Mouse (Mus musculus) liver, adult 2 months (tissue): ENCODE measurements around the gene Aff3. TPM values are rescaled to one million over a fixed set of nuclear protein-coding genes. Genes with fewer than 3 reads are reported as not detected.

ENCODE experiments used
- DNase-seq: peaks from one replicate; pipeline ENCODE4 v3.0.0-alpha.2; 2011; ENCODE audit warnings: low read depth, low spot score; ENCODE audit errors: extremely low read depth
- H3K27ac ChIP-seq: fragments of 200-500 bp; replicated peaks from 2 replicates; pipeline ENCODE4 v1.5.1; 2012; ENCODE audit warnings: low read depth, mild to moderate bottlenecking, control low read depth, inconsistent platforms, low read length; ENCODE audit not compliant: insufficient read depth
- H3K27me3 ChIP-seq: fragments of 200-500 bp; 2 replicates; pipeline ENCODE4 v1.6.1; 2012; ENCODE audit warnings: mild to moderate bottlenecking, moderate library complexity, low read length, inconsistent platforms; ENCODE audit not compliant: control insufficient read depth, insufficient read depth
- H3K36me3 ChIP-seq: fragments of 200-500 bp; 2 replicates; pipeline ENCODE4 v1.6.1; 2012; ENCODE audit warnings: low read length, inconsistent platforms; ENCODE audit not compliant: control insufficient read depth, insufficient read depth
- H3K4me1 ChIP-seq: fragments of 200-500 bp; 2 replicates; pipeline ENCODE4 v1.6.1; 2011; ENCODE audit warnings: low read length; ENCODE audit not compliant: control insufficient read depth, insufficient read depth
- H3K4me3 ChIP-seq: fragments of 200-500 bp; 2 replicates; pipeline ENCODE4 v1.5.1; 2011; ENCODE audit warnings: low read depth, mild to moderate bottlenecking, control low read depth, low read length, moderate library complexity; ENCODE audit not compliant: insufficient read depth
- H3K79me2 ChIP-seq: fragments of 200-500 bp; 2 replicates; pipeline ENCODE4 v1.6.1; 2012; ENCODE audit warnings: inconsistent platforms, mild to moderate bottlenecking, low read length, moderate library complexity; ENCODE audit not compliant: control insufficient read depth, insufficient read depth
- H3K9ac ChIP-seq: fragments of 200-500 bp; 2 replicates; pipeline ENCODE4 v1.6.1; 2012; ENCODE audit warnings: low read depth, mild to moderate bottlenecking, control low read depth, inconsistent platforms, low read length
- CTCF ChIP-seq: fragments of 200-500 bp; IDR thresholded peaks from 2 replicates; pipeline ENCODE4 v1.5.1; 2011; ENCODE audit warnings: low read depth, low read length, control low read depth
- POLR2A ChIP-seq: fragments of 200-500 bp; IDR thresholded peaks from 2 replicates; pipeline ENCODE4 v1.6.1; 2011; ENCODE audit warnings: low read length, control low read depth; ENCODE audit not compliant: insufficient read depth; ENCODE audit errors: extremely low read depth
- WGBS: fragments of 180-500 bp; shearing (Covaris S2); methylation state at CpG from one replicate; pipeline ENCODE4 v1.1.7; 2018; 5-methylcytosine and 5-hydroxymethylcytosine counted together
- polyA plus RNA-seq: library from polyadenylated mRNA; depleted of rRNA; stranded (reverse); fragments of >200 nt; gene quantifications from 2 replicates; pipeline ENCODE4 v1.2.3, GENCODE M21; 2012
- total RNA-seq: library from RNA; depleted of rRNA; stranded (reverse); fragments of >200 nt; gene quantifications from 2 replicates; pipeline ENCODE4 v1.2.3, GENCODE M21; 2014

Gene Aff3
- total and polyA plus RNA-seq, 2 experiments = 0.18 to 0.28 TPM

- Histone ChIP-seq H3K27me3 (peaks cover 10% of the 10 kb centered on the region; the same call in 1 of the 2 replicates), H3K27ac (no peak overlapping the region), H3K79me2 (no peaks in the 10 kb centered on the region), H3K4me1 (no peaks in the 10 kb centered on the region), H3K4me3 (no peak overlapping the region), H3K36me3 (no peaks in the 10 kb centered on the region), H3K9ac (no peak overlapping the region)
- DNase-seq = no peak
- WGBS = 85% methylated on average over 16 of the region's 16 CpGs
- TF ChIP-seq CTCF = no peak
- no peak for TF ChIP-seq POLR2A
These were observed 32.1 kb downstream of the Aff3 start for GRCm38 (mm10) chr1:38632461-38633180.

GRCm38 (mm10) chr1:38631501-38632279, 33.1 kb downstream of the Aff3 start:
- Histone ChIP-seq H3K27me3 (peaks cover 16% of the 10 kb centered on the region), H3K79me2 (no peaks in the 10 kb centered on the region), H3K9ac (no peak overlapping the region), H3K4me3 (no peak overlapping the region), H3K36me3 (no peaks in the 10 kb centered on the region), H3K27ac (no peak overlapping the region), H3K4me1 (no peaks in the 10 kb centered on the region)
- TF ChIP-seq CTCF (no peak), POLR2A (no peak)
- WGBS = 36% methylated on average over 7 of the region's 7 CpGs
- no peak for DNase-seq

- TF ChIP-seq CTCF (no peak), POLR2A (no peak)
- WGBS = 25% methylated on average over 11 of the region's 11 CpGs
- no peaks in the 10 kb centered on the region for H3K36me3 ChIP-seq
- no peaks in the 10 kb centered on the region for H3K79me2 ChIP-seq
- H3K27ac ChIP-seq = no peak overlapping the region
- no peaks in the 10 kb centered on the region for H3K4me1 ChIP-seq
- H3K27me3 ChIP-seq = peaks cover 21% of the 10 kb centered on the region
- no peak overlapping the region for H3K4me3 ChIP-seq
- H3K9ac ChIP-seq = no peak overlapping the region
- DNase-seq = no peak
These were observed 35.7 kb downstream of the Aff3 start for GRCm38 (mm10) chr1:38628901-38629585.

- no peaks in the 10 kb centered on the region for H3K79me2 ChIP-seq
- DNase-seq = no peak
- H3K4me1 ChIP-seq = no peaks in the 10 kb centered on the region
- TF ChIP-seq CTCF (no peak), POLR2A (no peak)
- H3K9ac ChIP-seq = no peak overlapping the region
- 27% methylated on average over 8 of the region's 8 CpGs for WGBS
- H3K36me3 ChIP-seq = no peaks in the 10 kb centered on the region
- no peak overlapping the region for H3K4me3 ChIP-seq
- H3K27me3 ChIP-seq = peaks cover 21% of the 10 kb centered on the region
- no peak overlapping the region for H3K27ac ChIP-seq
These were observed 36.3 kb downstream of the Aff3 start for GRCm38 (mm10) chr1:38628426-38628825.

- Histone ChIP-seq H3K9ac (peak overlapping the region; percentile 64), H3K27ac (no peak overlapping the region)
These were observed 36.9 kb downstream of the Aff3 start for GRCm38 (mm10) chr1:38627683-38628361.

More at GRCm38 (mm10) chr1:38627683-38628361, 36.9 kb downstream of the Aff3 start:
- DNase-seq = no peak
- TF ChIP-seq CTCF (no peak), POLR2A (no peak)
- peak overlapping the region; percentile 61; the same call in 1 of the 2 replicates for H3K4me3 ChIP-seq
- no peaks in the 10 kb centered on the region for H3K36me3 ChIP-seq
- H3K4me1 ChIP-seq = no peaks in the 10 kb centered on the region
- 7% methylated on average over 42 of the region's 42 CpGs for WGBS
- no peaks in the 10 kb centered on the region for H3K79me2 ChIP-seq
- H3K27me3 ChIP-seq = peaks cover 18% of the 10 kb centered on the region
